Mouse (Mus musculus) cerebral cortex, adult 2 months (tissue): Measurements from ENCODE around the gene Syde2.

Source experiments
- WGBS: fragments of 180-500 bp; shearing (Covaris S2); methylation state at CpG from one replicate; pipeline ENCODE4 v1.1.7; 2018; 5-methylcytosine and 5-hydroxymethylcytosine counted together

The Syde2 gene

DNA sequence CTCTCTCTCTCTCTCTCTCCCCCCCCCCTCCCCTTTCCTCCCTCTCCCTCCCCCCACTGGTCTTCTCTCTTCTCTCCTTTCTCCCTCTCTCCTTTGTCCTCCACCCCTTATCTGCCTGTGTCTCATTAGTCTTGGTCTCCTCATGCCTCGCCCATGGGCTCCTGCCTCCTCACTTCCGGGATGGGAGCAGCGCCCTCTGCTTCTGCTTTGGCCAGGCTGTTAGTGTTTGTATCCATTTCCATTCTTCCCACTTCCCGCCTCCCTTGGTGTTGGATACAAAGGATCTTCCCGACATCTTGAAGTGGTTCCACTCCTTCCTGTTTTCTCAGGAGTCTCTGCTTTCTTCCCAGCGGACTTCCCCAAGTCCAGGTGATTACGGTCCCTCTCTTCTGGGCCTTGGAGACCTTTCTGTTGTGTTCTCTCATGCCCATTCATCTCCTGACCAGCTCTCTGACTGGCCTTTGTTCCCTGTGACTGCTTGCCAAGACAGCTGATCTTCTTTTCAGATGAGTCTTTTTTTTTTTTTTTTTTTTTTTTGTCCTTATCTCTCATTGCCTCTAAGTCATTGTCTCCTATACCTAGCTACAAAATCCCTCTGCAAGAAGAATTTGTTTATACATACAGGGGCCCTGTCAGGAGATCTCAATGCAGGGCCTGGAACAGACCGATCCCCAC is 24.0 kb downstream of the Syde2 start:
- 75% methylated on average over 8 of the region's 8 CpGs for WGBS

GRCm38 (mm10) chr3:146013490-146013889 is 25.8 kb downstream of the Syde2 start:
- 96% methylated on average over 7 of the region's 7 CpGs for WGBS

DNA sequence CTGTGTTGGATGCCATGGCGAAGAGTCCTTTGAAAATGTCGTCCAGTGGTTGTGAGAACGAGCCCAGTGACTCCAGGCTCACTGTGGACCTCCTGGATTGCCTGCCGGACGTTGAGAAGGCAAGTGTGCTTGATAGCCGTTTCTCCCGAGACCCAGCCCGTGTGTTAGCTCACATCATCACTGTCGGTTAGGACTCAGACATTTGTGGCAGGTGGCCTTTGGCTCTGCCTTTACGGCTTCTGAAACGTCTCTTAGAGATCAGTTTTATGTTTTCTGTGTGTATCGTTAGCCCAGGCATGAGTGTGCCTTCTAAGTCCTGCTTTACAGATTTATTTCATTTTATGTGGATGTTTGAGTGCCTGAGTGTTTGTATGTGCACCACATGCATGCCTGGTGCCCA is 26.7 kb downstream of the Syde2 start:
- 96% methylated on average over 12 of the region's 12 CpGs for WGBS

DNA sequence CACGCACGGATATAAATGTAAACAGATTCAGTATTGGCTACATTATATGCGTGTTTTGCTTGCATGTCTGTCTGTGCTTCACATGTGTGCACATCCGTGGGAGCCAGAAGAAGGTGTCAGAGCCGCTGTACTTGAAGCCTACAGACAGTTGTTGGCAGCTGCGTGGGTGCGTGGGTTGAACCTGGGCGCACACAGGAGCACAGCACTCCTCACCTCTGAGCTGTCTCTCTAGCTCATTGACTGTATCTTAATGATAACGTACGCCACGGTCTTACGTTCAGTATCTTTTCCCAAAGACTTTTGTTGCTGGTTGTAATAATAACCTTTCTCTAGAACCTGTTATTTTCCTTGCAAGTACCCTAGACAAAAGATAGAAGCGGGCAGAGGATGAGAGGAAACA is 29.3 kb downstream of the Syde2 start:
- 92% methylated on average over 13 of the region's 13 CpGs for WGBS

GRCm38 (mm10) chr3:146017521-146017920 is 29.9 kb downstream of the Syde2 start:
- 69% methylated on average over 9 of the region's 9 CpGs for WGBS

DNA sequence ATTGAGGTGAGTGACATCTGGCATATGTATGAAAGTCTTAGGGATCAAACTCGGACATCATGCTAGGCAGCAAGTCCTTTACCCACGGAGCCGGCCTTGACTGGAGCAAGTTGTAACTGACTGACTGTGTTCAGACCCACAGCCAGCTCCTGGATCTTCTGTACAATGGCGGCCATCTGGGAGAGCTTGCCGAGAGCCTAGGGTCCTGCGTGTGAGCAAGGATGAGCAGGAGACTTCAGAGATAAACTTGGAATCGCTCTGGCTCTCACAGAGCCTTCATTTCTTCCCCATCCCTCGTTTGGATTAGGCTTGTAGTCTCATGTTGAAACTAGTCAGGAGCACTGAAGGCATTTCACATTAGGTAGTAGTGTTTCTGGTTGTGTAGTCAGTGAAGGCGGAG is 34.6 kb downstream of the Syde2 start:
- WGBS, result 93% methylated on average over 9 of the region's 9 CpGs

DNA sequence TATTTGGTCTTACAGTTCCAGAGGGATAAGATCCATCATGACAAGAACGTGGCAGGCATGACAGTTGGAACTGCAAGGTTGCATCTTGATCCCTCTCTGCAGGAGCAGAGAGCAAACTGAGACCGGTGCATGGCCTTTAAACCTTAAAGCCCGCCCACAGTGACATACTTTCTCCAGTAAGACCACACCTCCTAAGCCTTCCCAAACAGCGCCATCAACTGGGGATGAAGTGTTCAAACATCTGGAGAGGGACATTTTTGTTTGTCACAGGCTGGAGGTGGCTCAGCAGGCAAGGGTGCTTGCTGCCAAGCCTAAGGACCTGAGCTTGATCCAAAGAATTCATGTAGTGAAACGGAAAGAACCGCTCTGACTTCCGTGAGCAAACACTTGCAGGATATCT is 37.1 kb downstream of the Syde2 start:
- 88% methylated on average over 7 of the region's 7 CpGs for WGBS

- 95% methylated on average over 6 of the region's 6 CpGs for WGBS
Measured at GRCm38 (mm10) chr3:146025499-146025898, 37.8 kb downstream of the Syde2 start.

DNA sequence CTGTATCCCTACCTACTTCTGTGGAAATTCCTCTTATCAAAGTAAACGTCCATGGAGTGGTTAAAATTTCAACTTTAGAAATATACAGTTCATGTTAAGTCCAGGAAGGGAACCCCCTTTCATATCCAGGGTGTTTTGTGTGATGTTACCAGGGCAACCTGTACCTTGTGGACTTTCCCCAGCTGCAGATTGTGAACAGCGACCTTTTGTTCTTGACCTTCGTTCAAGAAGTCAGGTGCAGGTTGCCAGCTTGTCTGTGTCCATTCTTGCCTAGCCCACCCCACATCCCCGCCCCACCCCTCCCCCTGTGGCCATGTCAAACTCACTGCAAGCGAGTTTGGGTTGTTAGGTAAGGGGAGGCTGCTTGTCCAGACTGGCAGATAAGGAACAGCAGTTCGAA is 39.4 kb downstream of the Syde2 start:
- WGBS, result 68% methylated on average over 6 of the region's 6 CpGs

- 86% methylated on average over 2 of the region's 2 CpGs for WGBS
Measured at GRCm38 (mm10) chr3:146028406-146028805, 40.7 kb downstream of the Syde2 start.

DNA sequence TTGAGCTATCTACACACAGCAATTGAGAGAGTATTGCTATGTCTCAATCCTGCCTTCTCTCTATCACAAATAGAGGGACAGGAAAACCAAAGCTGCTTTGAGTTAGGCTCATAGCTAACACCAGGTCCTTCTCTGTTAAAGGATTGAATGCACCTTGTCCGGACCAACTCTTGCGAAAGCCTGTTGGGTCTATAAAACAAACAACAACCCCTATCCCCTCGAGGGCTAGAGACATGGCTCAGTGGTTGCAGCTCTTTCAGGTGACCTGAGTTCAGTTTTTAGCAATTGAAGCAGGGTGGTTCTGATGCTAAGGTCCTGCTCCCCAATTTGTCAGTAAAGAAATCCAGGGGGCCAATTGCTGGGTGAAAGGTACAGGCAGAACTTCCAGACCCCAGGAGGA is 41.6 kb downstream of the Syde2 start:
- WGBS, result 92% methylated on average over 3 of the region's 3 CpGs

GRCm38 (mm10) chr3:146030255-146030836 is 42.7 kb downstream of the Syde2 start:
- 47% methylated on average over 5 of the region's 5 CpGs for WGBS

DNA sequence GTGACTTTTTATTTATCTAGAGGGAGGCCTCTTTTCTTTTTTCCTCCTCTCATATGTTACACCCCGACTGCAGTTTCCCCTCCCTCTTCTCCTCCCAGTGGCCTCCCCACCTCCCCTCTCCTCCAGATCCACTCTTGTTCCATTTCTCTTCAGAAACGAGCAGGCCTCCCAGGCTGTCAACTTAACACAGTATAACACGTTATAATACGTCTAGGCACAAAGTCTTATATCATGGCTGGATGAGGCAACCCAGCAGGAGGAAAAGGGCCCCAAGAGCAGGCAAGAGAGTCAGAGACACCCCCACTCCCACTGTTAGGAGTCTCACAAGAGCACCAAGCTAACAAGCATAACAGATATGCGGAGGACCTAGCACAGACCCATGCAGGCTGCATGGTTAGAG is 45.3 kb downstream of the Syde2 start:
- WGBS, result 91% methylated on average over 5 of the region's 5 CpGs

DNA sequence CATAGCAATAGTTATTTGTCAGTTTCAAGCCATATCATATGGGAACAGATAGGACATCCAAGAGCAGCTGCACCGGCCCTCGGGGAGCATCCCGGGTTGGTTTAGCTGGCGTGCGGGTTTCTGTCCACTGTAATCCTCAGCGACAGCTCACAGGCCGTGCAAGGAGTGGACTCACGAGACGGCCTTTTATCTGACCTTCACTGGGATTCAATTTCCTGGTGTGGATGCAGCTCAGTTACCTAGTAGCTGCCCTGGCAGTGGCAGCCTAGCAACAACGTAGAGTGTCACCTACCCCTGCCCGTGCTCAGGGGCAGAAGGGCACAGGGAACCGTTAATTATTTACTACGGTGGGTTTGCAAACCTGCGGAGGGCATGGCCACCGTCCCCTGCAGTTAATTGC is 50.2 kb downstream of the Syde2 start:
- WGBS, result 75% methylated on average over 15 of the region's 15 CpGs

DNA sequence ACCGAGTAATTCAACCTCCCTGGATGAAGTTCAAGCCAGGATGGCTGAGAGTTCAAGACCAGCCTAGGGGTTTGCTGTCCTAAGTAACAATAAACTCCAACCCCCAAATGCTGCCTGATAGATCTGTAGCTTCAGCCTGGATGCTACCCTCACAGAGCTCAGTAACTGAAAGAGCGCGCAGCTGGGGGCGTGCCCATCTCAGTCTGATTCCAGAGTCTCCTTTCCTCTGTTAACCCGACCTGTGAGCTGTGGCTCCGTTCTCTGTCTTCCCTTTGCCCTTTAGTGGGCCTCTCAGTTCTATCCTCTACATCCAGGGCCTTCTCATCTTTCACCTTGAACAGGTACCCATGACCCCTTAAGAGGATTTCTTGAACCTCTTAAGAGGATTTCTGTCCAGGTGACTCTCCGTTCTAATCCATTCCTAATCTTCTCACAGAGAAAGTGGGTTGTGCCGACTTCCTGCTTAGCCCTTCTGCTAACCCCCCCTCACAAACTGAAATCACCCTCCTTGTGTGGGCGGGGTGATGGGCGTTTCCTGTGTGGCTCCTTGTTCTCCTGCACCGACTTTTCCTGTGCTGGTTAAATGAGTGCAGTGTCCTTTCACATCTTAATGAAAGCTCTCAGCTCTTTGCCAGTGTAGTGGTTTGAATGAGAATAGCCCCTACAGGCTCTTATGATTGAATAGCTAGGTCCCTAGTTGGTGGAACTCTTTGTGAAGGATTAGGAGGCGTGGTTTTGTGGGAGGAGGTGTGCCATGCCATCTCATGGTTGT is 51.6 kb downstream of the Syde2 start:
- 67% methylated on average over 12 of the region's 12 CpGs for WGBS

GRCm38 (mm10) chr3:146041382-146041781 is 53.7 kb downstream of the Syde2 start:
- 92% methylated on average over 11 of the region's 11 CpGs for WGBS

- 66% methylated on average over 11 of the region's 11 CpGs for WGBS
Measured at GRCm38 (mm10) chr3:146044977-146045376, 57.3 kb downstream of the Syde2 start.

DNA sequence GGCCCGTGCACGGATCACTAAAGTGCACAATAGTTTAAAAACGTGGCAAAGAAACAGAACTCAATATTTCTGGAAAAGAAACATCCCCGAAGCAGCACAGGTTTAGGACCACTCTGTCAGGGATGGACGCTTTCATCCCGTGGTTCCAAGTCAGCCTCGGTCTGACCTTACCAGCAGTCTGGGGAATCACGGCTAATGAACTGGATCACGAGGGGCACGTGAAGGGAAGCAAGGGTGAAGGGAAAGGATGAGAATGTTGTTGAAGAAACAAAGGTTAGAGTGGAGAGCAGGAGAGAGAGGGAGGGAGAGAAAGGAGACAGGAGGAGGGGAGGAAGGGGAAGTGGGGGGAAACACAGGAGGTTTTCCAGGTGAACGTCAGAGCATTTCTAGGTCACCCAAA is 58.4 kb downstream of the Syde2 start:
- 88% methylated on average over 11 of the region's 11 CpGs for WGBS

GRCm38 (mm10) chr3:146047704-146048207 is 60.1 kb downstream of the Syde2 start:
- 36% methylated on average over 15 of the region's 15 CpGs for WGBS

DNA sequence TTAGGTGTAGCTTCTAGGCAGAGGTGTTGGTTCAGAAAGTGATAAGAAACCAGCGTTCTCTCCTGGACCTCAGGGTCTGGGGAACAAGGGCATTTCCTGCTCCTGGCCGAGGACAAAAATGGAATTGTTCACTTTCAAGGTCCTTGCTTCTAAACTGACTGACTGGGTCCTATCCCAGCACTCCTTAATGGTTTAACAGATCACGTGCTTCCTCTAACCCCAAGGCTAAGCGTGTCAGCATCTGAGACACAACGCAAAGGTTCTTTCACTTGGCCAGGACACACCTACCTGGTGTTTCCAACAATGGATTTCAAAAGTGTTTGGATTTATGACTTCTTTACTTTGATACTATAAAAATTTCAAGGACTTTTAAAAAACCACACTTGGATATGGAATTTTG is 62.3 kb downstream of the Syde2 start:
- 96% methylated on average over 5 of the region's 5 CpGs for WGBS

GRCm38 (mm10) chr3:146051277-146052007 is 63.8 kb downstream of the Syde2 start:
- WGBS, result 37% methylated on average over 11 of the region's 11 CpGs
